Comparison of ENCODE assay signal across 8 mouse cellular contexts in the genomic region with DNA sequence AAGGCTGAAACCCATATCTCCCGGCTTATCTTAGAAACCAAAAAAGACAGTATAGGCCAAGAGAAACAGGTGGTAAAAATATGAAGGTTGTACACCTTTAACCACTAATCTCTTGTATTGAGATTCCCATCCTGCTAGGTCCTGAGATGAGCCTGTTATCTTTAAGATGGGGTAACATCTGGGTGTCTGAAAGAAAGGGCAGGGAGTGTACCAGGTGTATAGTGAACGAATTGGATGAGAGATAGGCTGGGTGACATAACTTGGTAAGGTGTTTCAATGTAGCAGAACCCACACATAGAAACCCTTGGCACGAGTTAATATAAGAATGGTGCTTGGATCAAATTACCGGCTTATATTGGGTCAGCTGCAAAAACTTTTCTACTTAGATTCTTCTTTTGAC. TPM values are rescaled to one million over a fixed set of nuclear protein-coding genes. Genes with fewer than 3 reads are reported as not detected.
DNase-seq lines count a peak whose midpoint lies in the region; ATAC-seq and TF ChIP-seq lines count a peak whose summit lies in the region.

No protein-coding gene starts in this region.

- H3K4me1 ChIP-seq in spleen, adult 2 months (ENCODE audit: control insufficient read depth, insufficient read depth, insufficient read length), result peaks cover 6% of the 10 kb centered on the region; the same call in 1 of the 2 replicates
- peaks cover 61% of the 10 kb centered on the region for H3K4me1 ChIP-seq in liver, embryonic 13.5 days (replicated peaks)
- peaks cover 9% of the 10 kb centered on the region for H3K4me1 ChIP-seq in thymus, adult 2 months (replicated peaks; ENCODE audit: control insufficient read depth, insufficient read depth, low read length)

- no peak for TF ChIP-seq POLR2A in spleen, adult 2 months (IDR thresholded peaks at IDR 0.05; ENCODE audit: low read depth, low read length)
- no peak for TF ChIP-seq POLR2A in thymus, adult 2 months (IDR thresholded peaks at IDR 0.05; ENCODE audit: control insufficient read depth, extremely low read depth, insufficient read depth, low read length, poor library complexity)

- no peaks in the 10 kb centered on the region for H3K27me3 ChIP-seq in spleen, adult 2 months (ENCODE audit: control insufficient read depth, insufficient read depth, low read length)
- peaks cover 22% of the 10 kb centered on the region for H3K27me3 ChIP-seq in liver, embryonic 13.5 days
- no peaks in the 10 kb centered on the region for H3K27me3 ChIP-seq in thymus, adult 2 months (ENCODE audit: control insufficient read depth, insufficient read depth, low read length)

- ATAC-seq in liver, embryonic 13.5 days (ENCODE audit: low read depth), result 0 out of 2 replicates have a peak, but pooled peaks have one; percentile 17

- TF ChIP-seq CTCF in gastrocnemius, adult 2 months (IDR thresholded peaks at IDR 0.05), result no peak
- no peak for TF ChIP-seq CTCF in spleen, adult 2 months (IDR thresholded peaks at IDR 0.05; ENCODE audit: extremely low read depth, insufficient read depth, insufficient read length, insufficient replicate concordance)
- no peak for TF ChIP-seq CTCF in thymus, adult 2 months (IDR thresholded peaks at IDR 0.05; ENCODE audit: borderline replicate concordance, control insufficient read depth, extremely low read depth, insufficient read depth, low read length, poor library complexity)

- no peaks in the 10 kb centered on the region for H3K9me3 ChIP-seq in liver, embryonic 13.5 days (replicated peaks)

- H3K9ac ChIP-seq in liver, embryonic 13.5 days, result peak overlapping the region; percentile 73

- H3K27ac ChIP-seq in gastrocnemius, adult 2 months, result peak overlapping the region; percentile 80
- no peak overlapping the region for H3K27ac ChIP-seq in spleen, adult 2 months (ENCODE audit: insufficient read depth, low read length)
- peak overlapping the region; percentile 75 for H3K27ac ChIP-seq in liver, embryonic 13.5 days
- H3K27ac ChIP-seq in thymus, adult 2 months (ENCODE audit: control insufficient read depth, insufficient read depth, low read length), result no peak overlapping the region

- H3K4me2 ChIP-seq in liver, embryonic 13.5 days, result peak overlapping the region; percentile 91

- 46% methylated on average over 4 of the region's 4 CpGs for WGBS in spleen, adult 2 months
- 28% methylated on average over 4 of the region's 4 CpGs for WGBS in liver, embryonic 13.5 days (ENCODE audit: insufficient replicate concordance)
- 39% methylated on average over 4 of the region's 4 CpGs for WGBS in thymus, adult 2 months

- H3K4me3 ChIP-seq in gastrocnemius, adult 2 months, result peak overlapping the region; percentile 97
- peak overlapping the region; percentile 38 for H3K4me3 ChIP-seq in spleen, adult 2 months (ENCODE audit: extremely low read depth, insufficient read depth, insufficient read length)
- H3K4me3 ChIP-seq in liver, embryonic 13.5 days (replicated peaks), result peak overlapping the region; percentile 90
- H3K4me3 ChIP-seq in thymus, adult 2 months (ENCODE audit: control insufficient read depth, insufficient read depth, low read length), result no peak overlapping the region

- intact Hi-C loops in gastrocnemius, adult 2 months (cut with DNase I), result loop anchor here (1.0 kb wide), 1 partner anchor 53 kb away; no protein-coding TSS in a partner anchor
- intact Hi-C loops in left cerebral cortex, postnatal 14 days (cut with DNase I), result no loop called here

- DNase-seq in gastrocnemius, adult 2 months, result no peak
- no peak for DNase-seq in gastrocnemius, adult 18-20 months (ENCODE audit: low spot score)
- no peak for DNase-seq in spleen, adult 2 months (ENCODE audit: low read depth in 1 of 2, low spot score in 2 of 2)
- no peak for DNase-seq in spleen, adult 18-20 months
- no peak for DNase-seq in liver, embryonic 13.5 days
- DNase-seq in ovary, postnatal 36 days (ENCODE audit: low spot score), result no peak
- no peak for DNase-seq in thymus, adult 2 months
- no peak for DNase-seq in left cerebral cortex, postnatal 14 days (ENCODE audit: low spot score in 2 of 2)

- peaks cover 5% of the 10 kb centered on the region; the same call in 1 of the 2 replicates for H3K36me3 ChIP-seq in spleen, adult 2 months (ENCODE audit: control insufficient read depth, insufficient read depth, low read length)
- peaks cover 22% of the 10 kb centered on the region for H3K36me3 ChIP-seq in liver, embryonic 13.5 days
- peaks cover 15% of the 10 kb centered on the region for H3K36me3 ChIP-seq in thymus, adult 2 months (ENCODE audit: control insufficient read depth, insufficient read depth, low read length)

RNA-seq across cellular contexts. Expression of a gene that starts 0.7 kb away (rescaled TPM):
- total RNA-seq in gastrocnemius, adult 2 months (2021), result 10 to 100 TPM in 1 of 2 experiments, 1 to 10 TPM in 1; 8.3 to 18.5 TPM
- 10 to 100 TPM; 11.3 to 12.2 TPM for total RNA-seq in gastrocnemius, adult 18-20 months (2021)
- polyA plus RNA-seq in spleen, adult 2 months (2012; rRNA removed), result 31.4 and 46.2 TPM in 2 replicates
- polyA plus RNA-seq in liver, embryonic 13.5 days (2015; fragmentation: Nextera tagmentation; extraction: Ambion mirVana), result 6.2 and 7.3 TPM in 2 replicates
- 54.0 and 54.2 TPM in 2 replicates for polyA plus RNA-seq in thymus, adult 2 months (2012; rRNA removed)
- 10 to 100 TPM; 26.4 to 30.8 TPM for total RNA-seq in left cerebral cortex, postnatal 14 days (2021)

Comparison
In these comparisons a context has a peak if more than half of its experiments do, and no peak if none do; other contexts are left out.
1. H3K27ac ChIP-seq: peak in gastrocnemius, adult 2 months (single experiment) and liver, embryonic 13.5 days (single experiment); none in spleen, adult 2 months (single experiment) and thymus, adult 2 months (single experiment).